Mouse (Mus musculus) embryonic fibroblast, embryonic 13.5 days (primary cell): ENCODE results near the gene Hrk.

Experiments used
- CTCF ChIP-seq: IDR thresholded peaks from 2 replicates; pipeline ENCODE4 v1.5.1; 2011; ENCODE audit warnings: mild to moderate bottlenecking, control low read depth, low read length, moderate library complexity, borderline replicate concordance; ENCODE audit not compliant: insufficient read depth
- POLR2A ChIP-seq: IDR thresholded peaks from 2 replicates; pipeline ENCODE4 v1.6.1; 2011; ENCODE audit warnings: low read depth, mild to moderate bottlenecking, control low read depth, low read length, moderate library complexity

DNA sequence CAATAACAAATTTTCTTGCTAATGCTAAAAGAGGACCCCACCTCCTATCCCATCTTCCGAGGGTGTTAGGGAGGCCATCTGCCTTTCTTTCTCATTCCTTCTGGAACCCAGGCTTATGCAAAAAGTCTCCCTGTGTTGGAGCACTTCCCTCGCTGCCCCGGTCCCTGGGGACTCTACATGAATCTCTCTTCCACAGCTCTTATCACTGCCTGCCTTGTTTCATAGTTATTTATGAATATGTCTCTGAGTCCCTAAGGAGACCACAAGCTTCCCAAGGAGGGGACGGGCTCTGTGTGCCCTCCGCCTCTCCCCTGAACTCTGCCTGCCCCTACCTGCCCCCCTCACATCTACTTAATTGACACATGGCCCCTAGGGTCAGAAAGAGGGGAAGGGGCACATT, 35.2 kb downstream of the Hrk start:
- no peak for TF ChIP-seq CTCF
- TF ChIP-seq POLR2A = no peak
